Mouse (Mus musculus) ES-E14 (cell line): Measurements from ENCODE around the gene Alox5ap. TPM values are rescaled to one million over a fixed set of nuclear protein-coding genes. Genes with fewer than 3 reads are reported as not detected.

Experiments used
- DNase-seq: peaks from one replicate; pipeline ENCODE4 v3.0.0-alpha.2; 2013; ENCODE audit warnings: low read depth, low spot score
- H3K27ac ChIP-seq: 2 replicates; pipeline ENCODE4 v1.5.1; 2012; ENCODE audit warnings: low read depth, mild to moderate bottlenecking, low read length, moderate library complexity, mixed read lengths; ENCODE audit not compliant: poor library complexity, insufficient read depth, severe bottlenecking
- H3K36me3 ChIP-seq: 2 replicates; pipeline ENCODE4 v1.6.1; 2012; ENCODE audit warnings: mild to moderate bottlenecking, low read length, moderate library complexity, mixed read lengths; ENCODE audit not compliant: control insufficient read depth, poor library complexity, insufficient read depth, severe bottlenecking
- H3K4me1 ChIP-seq, 2 experiments: fragments of 150-350 bp in 1 of 2; sonication (generic) in 1 of 2; 2 replicates each; pipeline ENCODE4 v1.6.1; 2012; ENCODE audit warnings: low read length in 2 of 2, mild to moderate bottlenecking in 1 of 2, mixed read lengths in 1 of 2; ENCODE audit not compliant: control insufficient read depth in 2 of 2, insufficient read depth in 2 of 2, poor library complexity in 1 of 2
- H3K4me3 ChIP-seq, 2 experiments: fragments of 150-350 bp in 1 of 2; sonication (generic) in 1 of 2; 2 replicates each; pipeline ENCODE4 v1.5.1; 2012; ENCODE audit warnings: low read length in 2 of 2, low read depth in 1 of 2, mild to moderate bottlenecking in 1 of 2, mixed read lengths in 1 of 2; ENCODE audit not compliant: insufficient read depth in 1 of 2, poor library complexity in 1 of 2, severe bottlenecking in 1 of 2
- H3K9ac ChIP-seq: 2 replicates; pipeline ENCODE4 v1.6.1; 2012; ENCODE audit warnings: low read depth, mild to moderate bottlenecking, low read length, mixed read lengths; ENCODE audit not compliant: poor library complexity, insufficient read depth, severe bottlenecking
- H3K9me3 ChIP-seq: fragments of 150-350 bp; sonication (generic); 2 replicates; pipeline ENCODE4 v1.6.1; 2012; ENCODE audit warnings: low read depth, mild to moderate bottlenecking, low read length; ENCODE audit not compliant: control insufficient read depth, insufficient read depth
- CHD2 ChIP-seq: IDR thresholded peaks from 2 replicates; pipeline ENCODE4 v1.6.1; 2014; ENCODE audit warnings: mild to moderate bottlenecking, low read depth, low read length, inconsistent platforms
- HCFC1 ChIP-seq: IDR thresholded peaks from 2 replicates; pipeline ENCODE4 v1.6.1; 2012; ENCODE audit warnings: low read length, inconsistent platforms, borderline replicate concordance; ENCODE audit not compliant: insufficient read depth
- MAFK ChIP-seq: IDR thresholded peaks from 2 replicates; pipeline ENCODE4 v1.6.1; 2014; ENCODE audit warnings: mild to moderate bottlenecking, low read depth, low read length, inconsistent platforms; ENCODE audit not compliant: insufficient read depth
- ZC3H11A ChIP-seq: IDR thresholded peaks from 2 replicates; pipeline ENCODE4 v1.6.1; 2012; ENCODE audit warnings: low read depth, mild to moderate bottlenecking, inconsistent platforms, low read length, borderline replicate concordance
- ZNF384 ChIP-seq: IDR thresholded peaks from 2 replicates; pipeline ENCODE4 v1.6.1; 2012; ENCODE audit warnings: low read depth, low read length, inconsistent platforms
- in situ Hi-C, 2 experiments: fragments of 600-800 bp; cut with MboI; formaldehyde crosslinking; loops; one replicate each; pipeline ENCODE4 v1.15.1; 2025; ENCODE audit warnings: low sequenced_read_pairs in 2 of 2, inconsistent platforms in 1 of 2; ENCODE audit not compliant: unreplicated experiment in 2 of 2
- total RNA-seq: library from RNA; depleted of rRNA; stranded (reverse); fragments of 300-350 nt; gene quantifications from 2 replicates; pipeline ENCODE4 v1.2.3, GENCODE M21; 2012

Alox5ap gene
- total RNA-seq, 1 experiment: 20.7 TPM

DNA sequence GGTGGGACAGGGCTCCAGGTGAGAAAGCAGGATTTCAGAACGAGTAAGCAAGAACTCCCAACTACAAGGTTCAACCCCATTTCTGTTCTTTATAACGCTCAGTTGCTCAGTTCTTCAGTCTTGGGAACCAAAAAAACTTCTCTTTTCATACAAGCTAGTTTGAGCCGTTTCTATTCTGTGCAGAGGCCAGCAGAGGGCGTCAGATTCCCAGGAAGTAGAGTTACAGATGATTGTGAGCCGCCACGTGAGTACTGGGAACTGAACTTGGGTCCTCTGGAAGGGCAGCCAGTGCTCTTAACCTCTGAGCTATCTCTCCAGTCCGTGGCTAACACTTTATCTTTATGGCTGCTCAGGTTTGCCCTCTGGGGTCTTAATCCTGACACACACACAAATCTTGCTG lies 3.1 kb upstream of the Alox5ap start:
- peak; percentile 75 for DNase-seq
- Histone ChIP-seq H3K9me3 (no peaks in the 10 kb centered on the region), H3K4me1 (peaks cover 0 to 4% of the 10 kb centered on the region in 2 experiments; a peak in 1 of 4 replicates), H3K36me3 (no peaks in the 10 kb centered on the region), H3K4me3 (no peak overlapping the region), H3K27ac (no peak overlapping the region; the same call in 1 of the 2 replicates), H3K9ac (peak overlapping the region; percentile 40; the same call in 1 of the 2 replicates)
- in situ Hi-C loops: no loop called here
- TF ChIP-seq MAFK: no peak
- no peak for TF ChIP-seq HCFC1
- no peak for TF ChIP-seq ZNF384
- TF ChIP-seq CHD2: no peak
- no peak for TF ChIP-seq ZC3H11A

- no peak for TF ChIP-seq CHD2
- TF ChIP-seq ZC3H11A: peak; percentile 55; the same call in 1 of the 2 replicates
- Histone ChIP-seq H3K4me1 (peaks cover 0 to 4% of the 10 kb centered on the region in 2 experiments; a peak in 1 of 4 replicates), H3K9me3 (no peaks in the 10 kb centered on the region), H3K4me3 (no peak overlapping the region), H3K36me3 (no peaks in the 10 kb centered on the region), H3K9ac (peak overlapping the region; percentile 40; the same call in 1 of the 2 replicates), H3K27ac (no peak overlapping the region; the same call in 1 of the 2 replicates)
- in situ Hi-C loops: no loop called here
- peak; percentile 89 for DNase-seq
Measured at GRCm38 (mm10) chr5:149261866-149262265, 2.7 kb upstream of the Alox5ap start.

DNA sequence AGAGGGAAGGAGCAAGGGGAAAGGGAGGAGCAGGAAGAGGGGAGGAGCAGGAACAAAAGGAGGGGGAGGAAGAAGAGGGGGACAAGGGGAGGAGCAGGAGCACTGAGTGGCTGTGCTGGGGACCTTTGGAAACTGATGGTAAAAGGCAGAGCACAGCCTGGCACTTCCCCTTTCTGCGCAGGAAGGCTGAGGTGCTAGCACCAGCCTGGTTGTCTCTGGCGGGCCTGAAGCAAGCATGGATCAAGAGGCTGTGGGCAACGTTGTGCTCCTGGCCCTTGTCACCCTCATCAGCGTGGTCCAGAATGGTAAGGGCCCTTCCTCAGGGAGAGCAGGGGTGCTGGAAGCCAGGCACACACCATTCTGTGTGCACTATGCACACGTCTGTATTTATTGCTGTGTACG lies 312 bp downstream of the Alox5ap start:
- DNase-seq: no peak
- H3K9ac ChIP-seq: no peak overlapping the region; the same call in 1 of the 2 replicates
- no peaks in the 10 kb centered on the region for H3K36me3 ChIP-seq
- TF ChIP-seq ZC3H11A (no peak), CHD2 (no peak), ZNF384 (no peak), MAFK (no peak), HCFC1 (no peak)
- no peak overlapping the region for H3K27ac ChIP-seq
- H3K4me3 ChIP-seq: no peak overlapping the region
- in situ Hi-C loops: no loop called here
- no peaks in the 10 kb centered on the region for H3K9me3 ChIP-seq
- H3K4me1 ChIP-seq: peaks cover 0 to 4% of the 10 kb centered on the region in 2 experiments; a peak in 1 of 4 replicates

- H3K4me1 ChIP-seq: peaks cover 0 to 4% of the 10 kb centered on the region in 2 experiments; a peak in 1 of 4 replicates
- no peak for TF ChIP-seq MAFK
- TF ChIP-seq ZNF384: no peak
- TF ChIP-seq HCFC1: no peak
- no peak for TF ChIP-seq CHD2
- TF ChIP-seq ZC3H11A: no peak
- no peaks in the 10 kb centered on the region for H3K9me3 ChIP-seq
- in situ Hi-C loops: no loop called here
- no peak overlapping the region for H3K27ac ChIP-seq
- DNase-seq: no peak
- H3K4me3 ChIP-seq: no peak overlapping the region
- H3K9ac ChIP-seq: no peak overlapping the region
- H3K36me3 ChIP-seq: no peaks in the 10 kb centered on the region
Measured at GRCm38 (mm10) chr5:149266761-149267221, 2.2 kb downstream of the Alox5ap start.

GRCm38 (mm10) chr5:149267493-149267892 lies 2.9 kb downstream of the Alox5ap start:
- TF ChIP-seq ZNF384: no peak
- TF ChIP-seq HCFC1: no peak
- TF ChIP-seq ZC3H11A: no peak
- TF ChIP-seq CHD2: no peak
- TF ChIP-seq MAFK: no peak
- Histone ChIP-seq H3K9me3 (no peaks in the 10 kb centered on the region), H3K4me1 (peaks cover 0 to 6% of the 10 kb centered on the region in 2 experiments; a peak in 1 of 4 replicates), H3K9ac (no peak overlapping the region), H3K4me3 (no peak overlapping the region), H3K36me3 (no peaks in the 10 kb centered on the region), H3K27ac (no peak overlapping the region)
- DNase-seq: no peak
- in situ Hi-C loops: no loop called here
